Mouse (Mus musculus): ENCODE measurements around the gene Mzt1. TPM values are rescaled to one million over a fixed set of nuclear protein-coding genes. Genes with fewer than 3 reads are reported as not detected.

Mzt1 gene
- total RNA-seq, 2 experiments from 2014 or later, result 44.0 to 44.8 TPM

GRCm38 (mm10) chr14:99019136-99019808 is 26.7 kb downstream of the Mzt1 start:
- intact Hi-C loops (cut with DNase I), result no loop called here
- no peak for DNase-seq

GRCm38 (mm10) chr14:99018691-99019090 is 27.2 kb downstream of the Mzt1 start:
- intact Hi-C loops (cut with DNase I), result no loop called here
- no peak for DNase-seq

DNA sequence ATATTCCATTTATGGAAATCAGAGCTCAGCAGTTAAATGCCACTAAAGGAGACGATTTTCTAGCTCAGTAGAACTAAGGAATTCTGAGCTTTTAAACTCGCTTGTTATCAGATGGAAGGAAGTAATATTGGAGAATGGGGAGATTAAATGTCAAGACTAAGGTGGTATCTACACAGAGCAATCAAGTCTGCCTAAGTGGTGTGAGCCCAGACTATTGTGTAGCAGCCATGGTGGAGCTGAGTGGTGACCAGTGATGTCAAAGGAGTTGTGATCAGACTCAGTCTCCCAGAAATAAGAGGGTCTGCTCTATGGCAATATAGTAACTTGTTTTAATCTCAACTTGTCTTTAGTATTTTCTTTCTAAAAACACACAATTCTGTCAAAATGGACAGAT is 35.0 kb downstream of the Mzt1 start:
- DNase-seq, result no peak
- intact Hi-C loops (cut with DNase I), result no loop called here

GRCm38 (mm10) chr14:99010224-99010919 is 35.6 kb downstream of the Mzt1 start:
- intact Hi-C loops (cut with DNase I), result no loop called here
- DNase-seq, result peak; percentile 27

- DNase-seq, result no peak
- intact Hi-C loops (cut with DNase I), result no loop called here
Observed at GRCm38 (mm10) chr14:98994218-98994617, 51.7 kb downstream of the Mzt1 start, which contains the start of gene Rpl36a-ps1. Rpl36a-ps1 (minus strand) TSS chr14:98994318.

- intact Hi-C loops (cut with DNase I), result no loop called here
- DNase-seq, result no peak
Observed at GRCm38 (mm10) chr14:98992482-98992881, 53.5 kb downstream of the Mzt1 start.

DNA sequence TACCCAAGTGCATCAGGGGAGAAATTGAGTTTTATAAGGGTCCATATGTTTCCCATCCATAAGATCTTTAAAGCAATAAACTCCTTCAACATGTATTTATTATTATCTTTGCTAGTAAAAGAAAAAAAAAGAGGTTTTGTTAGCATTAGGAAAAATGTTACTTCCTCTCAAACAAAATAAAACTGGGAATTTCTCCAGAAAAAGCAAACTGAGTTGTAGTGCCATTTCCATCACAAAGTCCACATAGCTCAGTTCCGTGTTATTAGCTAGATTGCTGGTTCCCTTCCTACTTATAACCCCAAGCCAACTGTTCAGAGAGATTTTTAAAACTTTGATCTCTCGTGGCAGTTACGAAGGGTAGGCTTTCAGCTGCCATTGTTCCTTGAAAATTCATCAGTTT is 55.3 kb downstream of the Mzt1 start:
- no peak for DNase-seq
- intact Hi-C loops (cut with DNase I), result no loop called here

DNA sequence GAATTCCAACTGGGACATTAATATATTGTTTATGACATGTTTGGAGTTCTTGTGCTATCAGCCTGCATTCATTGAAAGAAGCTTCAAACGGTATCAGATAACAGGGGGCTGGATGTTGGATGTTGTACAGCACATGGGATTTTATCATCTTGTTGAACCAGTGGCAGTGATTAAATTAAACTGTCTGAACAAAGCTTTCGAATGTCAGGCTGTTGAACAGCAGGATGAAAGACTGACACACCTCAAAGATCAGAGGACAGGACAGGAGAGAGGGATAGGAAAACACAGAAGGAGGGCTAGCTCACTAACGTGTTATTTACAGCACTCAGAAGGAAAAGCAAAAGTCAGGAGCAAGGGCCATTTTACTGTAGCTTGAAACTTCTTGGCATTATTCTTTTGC is 56.1 kb downstream of the Mzt1 start:
- no peak for DNase-seq
- intact Hi-C loops (cut with DNase I), result no loop called here

Other genes with a start within 250 kb of the Mzt1 start
- gene Rpl36a-ps1, start 51.8 kb downstream of the Mzt1 start, total RNA-seq (2021), result 1 to 10 TPM in 1 of 2 experiments, not detected in 1; 2.5 TPM
- 1 to 10 TPM; 4.4 to 5.2 TPM for gene Bora, start 88 bp upstream of the Mzt1 start, total RNA-seq (2021)
- gene Pibf1, start 53.3 kb upstream of the Mzt1 start, total RNA-seq (2021), result 10 to 100 TPM; 14.6 to 15.0 TPM
- 10 to 100 TPM; 38.7 to 39.7 TPM for gene Dis3, start 53.6 kb upstream of the Mzt1 start, total RNA-seq (2021)